Comparison of ENCODE assay signal across 27 mouse cellular contexts in genomic region chr19:21457461-21457860, GRCm38 (mm10). TPM values are rescaled to one million over a fixed set of nuclear protein-coding genes. Genes with fewer than 3 reads are reported as not detected.
DNase-seq lines count a peak whose midpoint lies in the region; ATAC-seq and TF ChIP-seq lines count a peak whose summit lies in the region.
"Had no signal": no experiment of that assay in that cellular context is flagged by ENCODE, and none has a peak within 500 bp of the region (broad histone marks: within the 10 kb centered on the region; RNA-seq: fewer than 3 reads in every experiment).

No protein-coding gene starts in this region.

- H3K27ac ChIP-seq in heart, embryonic 12.5 days (ENCODE audit: poor library complexity, severe bottlenecking) = no peak overlapping the region
- no peak overlapping the region for H3K27ac ChIP-seq in lung, postnatal 0 days (ENCODE audit: low read length)
- H3K27ac ChIP-seq: forebrain, embryonic 13.5 days; heart, embryonic 15.5 days; hindbrain, embryonic 15.5 days; kidney, postnatal 0 days; limb, embryonic 10.5 days; liver, embryonic 15.5 days; lung, embryonic 15.5 days; macrophage; stomach, postnatal 0 days had no signal

- peak; percentile 85 for ATAC-seq in frontal cortex, adult (ENCODE audit: low TSS enrichment)
- ATAC-seq in heart, embryonic 12.5 days (ENCODE audit: insufficient number of reproducible peaks, low FRiP score) = no peak
- ATAC-seq in lung, postnatal 0 days = no peak; the same call in 1 of the 2 replicates
- no peak for ATAC-seq in erythroblast, adult 5-6 weeks (replicated peaks; ENCODE audit: low FRiP score, poor library complexity, severe bottlenecking)
- ATAC-seq: forebrain, embryonic 13.5 days; midbrain, embryonic 16.5 days had no signal

- 71% methylated on average over 4 of the region's 4 CpGs for WGBS in heart, embryonic 12.5 days
- 71% methylated on average over 4 of the region's 4 CpGs for WGBS in lung, postnatal 0 days

- peak; percentile 60 for TF ChIP-seq EP300 in lung, postnatal 0 days (IDR thresholded peaks at IDR 0.05)

- H3K9me3 ChIP-seq in heart, embryonic 12.5 days (replicated peaks) = no peaks in the 10 kb centered on the region
- no peaks in the 10 kb centered on the region for H3K9me3 ChIP-seq in lung, postnatal 0 days (ENCODE audit: low read length)
- H3K9me3 ChIP-seq: forebrain, embryonic 13.5 days; G1E; heart, embryonic 15.5 days; hindbrain, embryonic 15.5 days; limb, embryonic 10.5 days; liver, embryonic 15.5 days; lung, embryonic 15.5 days had no signal

- no peak for DNase-seq in frontal cortex, postnatal 25 days (ENCODE audit: low spot score in 2 of 2)
- DNase-seq in heart, adult 8-10 months (ENCODE audit: low spot score) = peak; percentile 62
- DNase-seq in lung, postnatal 0 days (ENCODE audit: low spot score) = no peak
- DNase-seq in lung, postnatal 10 days = no peak
- peak; percentile 31 for DNase-seq in fibroblast of lung, adult 2 months (ENCODE audit: low read depth)
- DNase-seq: adrenal gland, adult 8-10 months; B cell, adult 2 months; cerebellum, adult 11-12 months; cerebellum, postnatal 10 days; gastrocnemius, postnatal 14 days; kidney, adult 2 months; liver had no signal

- no peak overlapping the region for H3K4me2 ChIP-seq in heart, embryonic 12.5 days
- H3K4me2 ChIP-seq in lung, postnatal 0 days (replicated peaks; ENCODE audit: low read depth, low read length) = no peak overlapping the region
- H3K4me2 ChIP-seq: forebrain, embryonic 13.5 days; heart, embryonic 15.5 days; hindbrain, embryonic 15.5 days; liver, embryonic 15.5 days; lung, embryonic 15.5 days had no signal

- H3K36me3 ChIP-seq in heart, embryonic 12.5 days = no peaks in the 10 kb centered on the region
- H3K36me3 ChIP-seq in lung, postnatal 0 days (ENCODE audit: insufficient read depth, low read length) = no peaks in the 10 kb centered on the region
- H3K36me3 ChIP-seq: heart, embryonic 15.5 days; hindbrain, embryonic 15.5 days; limb, embryonic 10.5 days; liver, embryonic 15.5 days; lung, embryonic 15.5 days had no signal

- H3K4me1 ChIP-seq in heart, embryonic 12.5 days (replicated peaks) = no peaks in the 10 kb centered on the region
- H3K4me1 ChIP-seq in lung, postnatal 0 days (ENCODE audit: insufficient read depth, low read depth, low read length) = no peaks in the 10 kb centered on the region
- H3K4me1 ChIP-seq: forebrain, embryonic 13.5 days; heart, embryonic 15.5 days; hindbrain, embryonic 15.5 days; limb, embryonic 10.5 days; liver, embryonic 15.5 days; lung, embryonic 15.5 days had no signal

- TF ChIP-seq CTCF in lung, postnatal 0 days (IDR thresholded peaks at IDR 0.05) = no peak

- H3K9ac ChIP-seq in heart, embryonic 12.5 days = no peak overlapping the region
- H3K9ac ChIP-seq in lung, postnatal 0 days (replicated peaks; ENCODE audit: low read depth) = no peak overlapping the region
- H3K9ac ChIP-seq: forebrain, embryonic 13.5 days; heart, embryonic 15.5 days; hindbrain, embryonic 15.5 days; liver, embryonic 15.5 days; lung, embryonic 15.5 days had no signal

- no peaks in the 10 kb centered on the region for H3K27me3 ChIP-seq in heart, embryonic 12.5 days (replicated peaks)
- no peaks in the 10 kb centered on the region for H3K27me3 ChIP-seq in lung, postnatal 0 days (replicated peaks; ENCODE audit: insufficient read depth, low read length)
- H3K27me3 ChIP-seq: CH12.LX; forebrain, embryonic 13.5 days; heart, embryonic 15.5 days; hindbrain, embryonic 15.5 days; liver, embryonic 15.5 days; lung, embryonic 15.5 days had no signal

- no peak overlapping the region for H3K4me3 ChIP-seq in heart, embryonic 12.5 days
- no peak overlapping the region for H3K4me3 ChIP-seq in lung, postnatal 0 days (ENCODE audit: low read depth, low read length)
- H3K4me3 ChIP-seq: forebrain, embryonic 13.5 days; heart, embryonic 15.5 days; hindbrain, embryonic 15.5 days; limb, embryonic 10.5 days; liver, embryonic 15.5 days; lung, embryonic 15.5 days had no signal

RNA-seq across cellular contexts. Expression of gene Gda, which starts 15.8 kb away (rescaled TPM):
- 10 to 100 TPM; 14.2 to 25.5 (median 15.2) TPM for total RNA-seq in heart, adult 8-10 months (2022)
- polyA plus RNA-seq in heart, embryonic 12.5 days (2016; fragmentation: Nextera tagmentation; extraction: Ambion mirVana) = 0.08 and 0.15 TPM in 2 replicates
- polyA plus RNA-seq in lung, postnatal 0 days (2015; fragmentation: Nextera tagmentation; extraction: Ambion mirVana) = 1.7 and 2.0 TPM in 2 replicates
- 237 and 297 TPM in 2 replicates for total RNA-seq in erythroblast, adult 5-6 weeks (2015; ENCODE audit: low replicate concordance)
- total RNA-seq in erythroblast, adult 5-6 weeks (2017; ENCODE audit: low replicate concordance) = 556 and 560 TPM in 2 replicates
- total RNA-seq: CH12.LX had no signal
- polyA plus RNA-seq: limb, embryonic 10.5 days had no signal

Comparison
In these comparisons a context has a peak if more than half of its experiments do, and no peak if none do; other contexts are left out.
1. DNase-seq: peak in heart, adult 8-10 months (single experiment) and fibroblast of lung, adult 2 months (single experiment); none in frontal cortex, postnatal 25 days (0 of 2), lung, postnatal 0 days (single experiment) and lung, postnatal 10 days (single experiment).
2. RNA of gene Gda, which starts 15.8 kb away (total RNA-seq): 237 to 560 TPM in erythroblast, adult 5-6 weeks; 14.2 to 25.5 TPM in heart, adult 8-10 months; every median in the first group is over 4 times any median in the second.